Mouse (Mus musculus) limb, embryonic 13.5 days (tissue): ENCODE measurements around the gene Aldoc. TPM values are rescaled to one million over a fixed set of nuclear protein-coding genes. Genes with fewer than 3 reads are reported as not detected.

ENCODE experiments used
- ATAC-seq: fragments of 200-750 bp; cut with Nextera tagmentation; 2 replicates; pipeline ENCODE4 v1.8.0; 2017; ENCODE audit warnings: low read depth, moderate number of reproducible peaks, moderate TSS enrichment; ENCODE audit not compliant: low FRiP score
- H3K27ac ChIP-seq: fragments of 300-500 bp; sonication (generic); 2 replicates; pipeline ENCODE4 v1.5.1; 2015; ENCODE audit warnings: inconsistent platforms, mild to moderate bottlenecking, moderate library complexity
- H3K27me3 ChIP-seq: fragments of 300-500 bp; sonication (generic); 2 replicates; pipeline ENCODE4 v1.6.1; 2015; ENCODE audit warnings: mild to moderate bottlenecking, inconsistent platforms
- H3K36me3 ChIP-seq: fragments of 300-500 bp; sonication (generic); 2 replicates; pipeline ENCODE4 v1.6.1; 2015; ENCODE audit warnings: inconsistent platforms, mild to moderate bottlenecking, moderate library complexity
- H3K4me1 ChIP-seq: fragments of 300-500 bp; sonication (generic); 2 replicates; pipeline ENCODE4 v1.6.1; 2015; ENCODE audit warnings: inconsistent platforms
- H3K4me2 ChIP-seq: fragments of 300-500 bp; sonication (generic); replicated peaks from 2 replicates; pipeline ENCODE4 v1.6.1; 2015; ENCODE audit warnings: inconsistent platforms, mild to moderate bottlenecking, moderate library complexity
- H3K4me3 ChIP-seq: fragments of 300-500 bp; sonication (generic); 2 replicates; pipeline ENCODE4 v1.5.1; 2015; ENCODE audit warnings: moderate library complexity, mild to moderate bottlenecking, inconsistent platforms
- H3K9ac ChIP-seq: fragments of 300-500 bp; sonication (generic); 2 replicates; pipeline ENCODE4 v1.6.1; 2015; ENCODE audit warnings: mild to moderate bottlenecking, inconsistent platforms
- H3K9me3 ChIP-seq: fragments of 300-500 bp; sonication (generic); 2 replicates; pipeline ENCODE4 v1.6.1; 2016; ENCODE audit warnings: inconsistent platforms
- WGBS: fragments of 180-500 bp; shearing (Covaris S2); methylation state at CpG from one replicate; pipeline ENCODE4 v1.1.7; 2015; 5-methylcytosine and 5-hydroxymethylcytosine counted together
- polyA plus RNA-seq: library from polyadenylated mRNA; unstranded; fragments of >200 nt; fragmentation: Nextera tagmentation; extraction: Ambion mirVana; gene quantifications from 2 replicates; pipeline ENCODE4 v1.2.1, GENCODE M21; 2015

The Aldoc gene
- polyA plus RNA-seq, 1 experiment from 2014 or later, result 6.5 TPM

GRCm38 (mm10) chr11:78353081-78353480 lies 30.3 kb downstream of the Aldoc start:
- WGBS, result 92% methylated on average over 1 of the region's 1 CpGs
- 0 out of 2 replicates have a peak, but pooled peaks cover 8% of the 10 kb centered on the region for H3K4me1 ChIP-seq

DNA sequence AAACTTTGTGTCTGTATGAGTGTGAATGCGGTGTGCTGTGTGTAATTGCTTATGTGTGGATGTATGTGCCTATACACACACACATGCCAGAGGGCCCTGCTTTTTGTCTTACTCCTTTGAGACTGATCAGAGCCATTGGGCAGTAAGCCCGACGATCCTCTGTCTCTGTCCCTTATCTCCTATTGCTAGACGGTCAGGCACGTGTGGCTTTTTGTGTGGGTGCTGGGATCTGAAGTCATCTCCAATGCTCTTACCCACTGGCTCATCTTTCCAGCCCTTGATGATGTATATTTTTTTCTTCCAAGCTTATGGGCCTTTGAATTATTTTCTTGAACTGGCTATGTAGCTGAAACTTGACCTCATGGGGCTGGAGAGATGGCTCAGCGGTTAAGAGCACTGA lies 32.1 kb downstream of the Aldoc start:
- Histone ChIP-seq H3K4me1 (0 out of 2 replicates have a peak, but pooled peaks cover 2% of the 10 kb centered on the region), H3K36me3 (no peaks in the 10 kb centered on the region), H3K9me3 (no peaks in the 10 kb centered on the region), H3K4me3 (no peak overlapping the region), H3K4me2 (no peak overlapping the region), H3K27ac (no peak overlapping the region), H3K27me3 (no peaks in the 10 kb centered on the region), H3K9ac (no peak overlapping the region)
- no peak for ATAC-seq
- 82% methylated on average over 6 of the region's 6 CpGs for WGBS

More at GRCm38 (mm10) chr11:78353081-78353480, 30.3 kb downstream of the Aldoc start:
- no peak overlapping the region for H3K27ac ChIP-seq
- H3K9me3 ChIP-seq, result no peaks in the 10 kb centered on the region
- no peak overlapping the region for H3K4me3 ChIP-seq
- peaks cover 17% of the 10 kb centered on the region for H3K36me3 ChIP-seq
- no peak overlapping the region for H3K9ac ChIP-seq
- no peaks in the 10 kb centered on the region for H3K27me3 ChIP-seq
- ATAC-seq, result no peak
- no peak overlapping the region for H3K4me2 ChIP-seq

- 34% methylated on average over 4 of the region's 4 CpGs for WGBS
- no peak for ATAC-seq
- Histone ChIP-seq H3K27ac (no peak overlapping the region), H3K36me3 (no peaks in the 10 kb centered on the region), H3K9ac (no peak overlapping the region), H3K4me3 (no peak overlapping the region), H3K4me1 (0 out of 2 replicates have a peak, but pooled peaks cover 3% of the 10 kb centered on the region), H3K27me3 (no peaks in the 10 kb centered on the region), H3K9me3 (no peaks in the 10 kb centered on the region), H3K4me2 (no peak overlapping the region)
Measured at GRCm38 (mm10) chr11:78355471-78356238, 32.9 kb downstream of the Aldoc start.

DNA sequence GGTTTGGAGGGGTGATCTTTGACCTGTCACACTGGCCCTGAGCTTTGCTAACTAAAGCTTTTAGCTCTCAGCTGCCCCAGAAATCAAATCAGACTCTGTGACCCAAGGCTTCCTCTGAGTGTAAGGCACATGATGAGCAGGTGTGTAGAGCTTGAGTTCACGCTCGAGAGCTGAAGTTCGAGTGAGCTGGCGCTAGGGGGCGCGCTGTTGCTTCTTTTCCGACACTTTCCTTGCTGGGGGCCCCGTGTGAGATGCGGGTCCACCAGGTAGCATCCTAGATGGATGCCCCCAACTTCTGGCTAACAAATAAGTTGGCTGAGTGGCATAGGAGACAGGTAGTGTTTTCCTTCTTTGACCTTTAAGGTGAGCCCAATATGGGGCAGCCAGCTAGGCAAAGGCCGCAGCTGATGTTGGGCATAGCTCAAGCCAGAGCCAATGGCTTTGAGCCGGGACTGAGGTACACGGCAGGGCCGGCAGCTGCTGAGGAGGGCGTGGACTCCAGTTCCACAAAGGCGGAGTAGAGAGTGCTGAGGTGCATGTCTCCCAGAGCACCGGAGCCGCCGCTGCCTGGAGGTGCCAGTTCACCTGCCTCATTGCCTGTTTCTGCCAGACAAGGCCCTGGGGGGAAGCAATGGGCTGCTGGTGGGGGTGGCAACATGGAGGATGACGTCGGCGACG lies 35.7 kb downstream of the Aldoc start:
- no peak overlapping the region for H3K4me2 ChIP-seq

GRCm38 (mm10) chr11:78360125-78360788 lies 37.5 kb downstream of the Aldoc start:
- Histone ChIP-seq H3K4me1 (peaks cover 22% of the 10 kb centered on the region), H3K9me3 (no peaks in the 10 kb centered on the region), H3K4me2 (peak overlapping the region; percentile 59), H3K4me3 (peak overlapping the region; percentile 39), H3K27me3 (no peaks in the 10 kb centered on the region), H3K27ac (no peak overlapping the region), H3K36me3 (no peaks in the 10 kb centered on the region), H3K9ac (no peak overlapping the region; the same call in 1 of the 2 replicates)
- ATAC-seq, result peak; percentile 80; the same call in 1 of the 2 replicates
- 12% methylated on average over 13 of the region's 13 CpGs for WGBS

More for the DNA sequence above, 35.7 kb downstream of the Aldoc start:
- Histone ChIP-seq H3K27ac (no peak overlapping the region), H3K36me3 (no peaks in the 10 kb centered on the region), H3K27me3 (no peaks in the 10 kb centered on the region), H3K9ac (no peak overlapping the region), H3K4me3 (no peak overlapping the region), H3K9me3 (no peaks in the 10 kb centered on the region), H3K4me1 (peaks cover 9% of the 10 kb centered on the region)
- ATAC-seq, result 0 out of 2 replicates have a peak, but pooled peaks have one; percentile 37
- WGBS, result 16% methylated on average over 22 of the region's 22 CpGs

- 70% methylated on average over 2 of the region's 2 CpGs for WGBS
- H3K27ac ChIP-seq, result no peak overlapping the region
- H3K9me3 ChIP-seq, result no peaks in the 10 kb centered on the region
- H3K27me3 ChIP-seq, result no peaks in the 10 kb centered on the region
- H3K36me3 ChIP-seq, result no peaks in the 10 kb centered on the region
- H3K4me1 ChIP-seq, result peaks cover 22% of the 10 kb centered on the region
- H3K4me3 ChIP-seq, result no peak overlapping the region
- H3K9ac ChIP-seq, result no peak overlapping the region; the same call in 1 of the 2 replicates
- ATAC-seq, result no peak
- H3K4me2 ChIP-seq, result peak overlapping the region; percentile 59
Measured at GRCm38 (mm10) chr11:78360789-78361131, 38.0 kb downstream of the Aldoc start.

DNA sequence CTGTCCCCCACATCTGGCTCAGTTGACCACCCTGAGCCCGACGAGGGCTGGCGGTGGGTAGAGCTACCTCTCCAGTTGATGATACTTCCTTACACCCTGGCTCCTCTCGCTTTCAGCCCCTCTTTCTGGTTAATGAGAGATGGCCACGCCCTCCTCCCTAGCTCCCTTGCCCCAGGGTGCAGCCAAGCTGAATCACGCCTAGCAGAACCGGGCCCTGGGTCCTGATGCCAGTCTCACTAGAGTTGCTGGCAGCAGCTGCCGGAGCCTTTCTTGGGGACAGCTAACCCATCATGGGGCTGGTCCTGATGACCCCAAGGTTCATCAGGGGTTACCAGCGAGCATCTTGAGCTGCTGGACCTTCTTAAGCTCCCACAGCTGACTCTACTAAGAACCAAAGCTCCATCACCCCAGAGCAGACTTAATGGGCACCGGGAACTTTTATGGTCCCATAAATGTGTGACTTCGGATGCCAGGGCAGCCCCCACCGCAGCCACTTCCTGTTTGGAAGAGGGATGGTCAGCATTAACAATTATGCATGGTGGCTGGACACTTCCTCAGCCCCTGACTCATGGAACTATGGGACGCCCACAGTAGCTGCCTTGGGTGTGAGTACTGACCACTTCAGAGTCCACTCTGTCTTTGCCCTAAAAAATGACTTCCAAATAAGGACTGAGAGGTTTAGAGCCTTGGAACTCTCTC lies 40.7 kb downstream of the Aldoc start:
- Histone ChIP-seq H3K36me3 (no peaks in the 10 kb centered on the region), H3K4me2 (no peak overlapping the region), H3K27ac (no peak overlapping the region), H3K27me3 (no peaks in the 10 kb centered on the region), H3K9ac (no peak overlapping the region), H3K4me3 (no peak overlapping the region), H3K9me3 (no peaks in the 10 kb centered on the region), H3K4me1 (peaks cover 22% of the 10 kb centered on the region)
- ATAC-seq, result no peak
- WGBS, result 47% methylated on average over 13 of the region's 13 CpGs

- ATAC-seq, result no peak
- Histone ChIP-seq H3K9ac (no peak overlapping the region), H3K4me2 (no peak overlapping the region), H3K9me3 (no peaks in the 10 kb centered on the region), H3K27ac (no peak overlapping the region), H3K4me3 (no peak overlapping the region), H3K27me3 (no peaks in the 10 kb centered on the region), H3K36me3 (no peaks in the 10 kb centered on the region), H3K4me1 (peaks cover 22% of the 10 kb centered on the region)
- 23% methylated on average over 8 of the region's 8 CpGs for WGBS
Measured at GRCm38 (mm10) chr11:78364103-78364502, 41.3 kb downstream of the Aldoc start.

GRCm38 (mm10) chr11:78367456-78368225 lies 44.9 kb downstream of the Aldoc start:
- H3K27ac ChIP-seq, result no peak overlapping the region
- WGBS, result 83% methylated on average over 15 of the region's 15 CpGs
- peaks cover 19% of the 10 kb centered on the region for H3K4me1 ChIP-seq

DNA sequence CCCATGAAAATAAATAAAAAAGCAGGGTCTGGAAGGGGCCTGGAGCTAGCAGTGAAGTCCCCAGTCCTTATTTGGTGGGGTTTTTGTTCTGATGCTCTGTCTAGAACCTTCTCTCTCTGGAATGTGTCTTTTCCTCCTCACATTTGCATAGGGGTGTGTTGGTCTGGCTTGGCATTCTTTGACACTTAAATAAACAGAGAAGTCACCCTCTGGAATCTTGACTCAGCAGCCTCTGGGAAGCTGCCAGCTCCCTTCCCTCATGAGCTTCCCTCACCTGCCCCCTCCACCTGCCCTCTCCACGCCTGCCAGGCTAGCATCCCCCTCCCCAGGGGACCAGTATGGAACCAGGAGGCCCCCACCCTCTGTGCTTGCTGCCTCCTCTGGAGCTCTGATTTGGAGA lies 47.6 kb downstream of the Aldoc start:
- H3K36me3 ChIP-seq, result no peaks in the 10 kb centered on the region
- H3K4me2 ChIP-seq, result no peak overlapping the region
- no peak overlapping the region for H3K9ac ChIP-seq
- no peaks in the 10 kb centered on the region for H3K27me3 ChIP-seq
- 45% methylated on average over 1 of the region's 1 CpGs for WGBS
- H3K4me3 ChIP-seq, result no peak overlapping the region
- H3K4me1 ChIP-seq, result peaks cover 15% of the 10 kb centered on the region
- ATAC-seq, result no peak
- H3K9me3 ChIP-seq, result no peaks in the 10 kb centered on the region
- no peak overlapping the region for H3K27ac ChIP-seq

More at GRCm38 (mm10) chr11:78367456-78368225, 44.9 kb downstream of the Aldoc start:
- Histone ChIP-seq H3K27me3 (no peaks in the 10 kb centered on the region), H3K9me3 (no peaks in the 10 kb centered on the region), H3K4me2 (no peak overlapping the region), H3K36me3 (no peaks in the 10 kb centered on the region), H3K4me3 (no peak overlapping the region), H3K9ac (no peak overlapping the region)
- no peak for ATAC-seq

DNA sequence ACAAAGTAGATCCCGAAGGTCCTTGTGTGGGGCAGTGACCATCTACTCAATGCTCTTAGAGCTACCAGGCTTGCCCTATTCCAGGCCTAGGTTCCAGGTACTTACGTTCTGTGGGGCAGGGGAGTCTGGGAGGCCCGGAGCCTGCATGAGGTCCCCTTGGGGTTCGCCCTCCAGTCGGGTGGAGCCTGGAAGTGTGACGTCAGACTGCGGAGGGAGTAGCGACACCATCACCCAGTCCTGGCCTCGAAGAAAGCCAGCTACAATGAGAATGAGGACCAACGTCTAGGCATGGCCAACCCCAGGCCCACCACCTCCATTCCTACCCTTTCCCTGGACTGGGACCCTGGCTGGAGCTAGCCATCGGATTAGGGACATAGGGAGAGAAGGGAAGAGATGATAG lies 48.9 kb downstream of the Aldoc start:
- Histone ChIP-seq H3K36me3 (no peaks in the 10 kb centered on the region), H3K27me3 (no peaks in the 10 kb centered on the region), H3K9me3 (no peaks in the 10 kb centered on the region), H3K4me1 (peaks cover 16% of the 10 kb centered on the region), H3K4me3 (no peak overlapping the region), H3K4me2 (no peak overlapping the region), H3K9ac (no peak overlapping the region), H3K27ac (no peak overlapping the region)
- WGBS, result 91% methylated on average over 11 of the region's 11 CpGs
- no peak for ATAC-seq
